Mouse (Mus musculus): ENCODE results near the gene En1. TPM values are rescaled to one million over a fixed set of nuclear protein-coding genes. Genes with fewer than 3 reads are reported as not detected.

Gene En1
- total RNA-seq (2012; rRNA removed) (not detected in 2 replicates), polyA plus RNA-seq (2012; ENCODE audit: insufficient read depth in 1 of 2, insufficient read length in 2 of 2, low read depth in 1 of 2, low replicate concordance in 2 of 2, missing spikeins in 1 of 2) (not detected)

GRCm38 (mm10) chr1:120602031-120602730 is at the start of gene En1:
TSS of gene En1 (plus strand) at chr1:120602418.
- no peaks in the 10 kb centered on the region for H3K36me3 ChIP-seq (ENCODE audit: control insufficient read depth in 1 of 2, insufficient read depth in 2 of 2, low read length in 2 of 2)
- H3K4me1 ChIP-seq (ENCODE audit: control insufficient read depth in 1 of 2, insufficient read depth in 2 of 2, low read length in 2 of 2) = no peaks in the 10 kb centered on the region
- DNase-seq (ENCODE audit: low read depth, low spot score) = no peak
- no peaks in the 10 kb centered on the region for H3K27me3 ChIP-seq (ENCODE audit: control insufficient read depth in 1 of 2, insufficient read depth in 2 of 2, low read length in 2 of 2)
- H3K27ac ChIP-seq (ENCODE audit: control insufficient read depth, low read depth, low read length) = no peak within 1 kb of the TSS
- H3K4me3 ChIP-seq (ENCODE audit: control insufficient read depth in 1 of 2, insufficient read depth in 1 of 2, low read depth in 2 of 2, low read length in 2 of 2) = no peak within 1 kb of the TSS
- TF ChIP-seq MAFK (IDR thresholded peaks at IDR 0.05; ENCODE audit: borderline replicate concordance, low read depth, low read length) = no peak
- TF ChIP-seq HCFC1 (IDR thresholded peaks at IDR 0.05; ENCODE audit: low read depth, low read length) = no peak
- no peak for TF ChIP-seq USF2 (IDR thresholded peaks at IDR 0.05; ENCODE audit: borderline replicate concordance in 1 of 2, insufficient read depth in 1 of 2, low read depth in 1 of 2, low read length in 2 of 2)
- no peak for TF ChIP-seq TAL1 (IDR thresholded peaks at IDR 0.05; ENCODE audit: low read length)
- no peak for TF ChIP-seq JUND (IDR thresholded peaks at IDR 0.05; ENCODE audit: low read depth, low read length)
- no peak for TF ChIP-seq POLR2AphosphoS5 (IDR thresholded peaks at IDR 0.05; ENCODE audit: borderline replicate concordance, low read depth, low read length)
- no peak for TF ChIP-seq GABPA (IDR thresholded peaks at IDR 0.05; ENCODE audit: low read depth, low read length)
- TF ChIP-seq ZC3H11A (IDR thresholded peaks at IDR 0.05; ENCODE audit: low read depth, low read length) = no peak
- no peak for TF ChIP-seq ZNF384 (IDR thresholded peaks at IDR 0.05; ENCODE audit: low read depth, low read length)
- TF ChIP-seq ELF1 (IDR thresholded peaks at IDR 0.05; ENCODE audit: low read depth, low read length) = no peak
- no peak for TF ChIP-seq ZKSCAN1 (IDR thresholded peaks at IDR 0.05; ENCODE audit: low read depth, low read length)
- no peak for TF ChIP-seq CHD1 (IDR thresholded peaks at IDR 0.05; ENCODE audit: low read depth, low read length)
- no peak for TF ChIP-seq E2F4 (IDR thresholded peaks at IDR 0.05; ENCODE audit: borderline replicate concordance, low read depth, low read length)
- no peak for TF ChIP-seq POLR2A (IDR thresholded peaks at IDR 0.05; ENCODE audit: control insufficient read depth in 1 of 2, insufficient read depth in 1 of 2, low read depth in 1 of 2, low read length in 2 of 2, poor library complexity in 1 of 2)
- no peak for TF ChIP-seq SMC3 (IDR thresholded peaks at IDR 0.05; ENCODE audit: low read depth, low read length)
- TF ChIP-seq EP300 (IDR thresholded peaks at IDR 0.05; ENCODE audit: low read depth in 1 of 2, low read length in 2 of 2) = no peak
- no peak for TF ChIP-seq USF1 (IDR thresholded peaks at IDR 0.05; ENCODE audit: low read depth, low read length)
- no peak for TF ChIP-seq CTCF (IDR thresholded peaks at IDR 0.05 in 2 of 3, conservative IDR thresholded peaks at IDR 0.05 in 1 of 3; ENCODE audit: control insufficient read depth in 1 of 3, insufficient read depth in 1 of 3, low read depth in 2 of 3, low read length in 3 of 3, poor library complexity in 1 of 3, severe bottlenecking in 1 of 3)
- no peak for TF ChIP-seq GATA1 (IDR thresholded peaks at IDR 0.05; ENCODE audit: low read depth, low read length)
- TF ChIP-seq MEF2A (IDR thresholded peaks at IDR 0.05; ENCODE audit: extremely low read depth, insufficient replicate concordance, low read depth, low read length, poor library complexity, severe bottlenecking) = no peak
- no peak within 1 kb of the TSS for H3K9ac ChIP-seq (ENCODE audit: control insufficient read depth, low read depth, low read length, poor library complexity, severe bottlenecking)
- H3K79me2 ChIP-seq (ENCODE audit: control insufficient read depth, insufficient read depth, low read length, poor library complexity) = no peaks in the 10 kb centered on the region
- no peaks in the 10 kb centered on the region for H3K9me3 ChIP-seq (replicated peaks; ENCODE audit: insufficient read depth, low read length)
